Mouse (Mus musculus) naive thymus-derived CD4-positive, alpha-beta T cell, adult 5 months (primary cell): Measurements from ENCODE around the gene Zmynd10. TPM values are rescaled to one million over a fixed set of nuclear protein-coding genes. Genes with fewer than 3 reads are reported as not detected.

Experiments
- polyA plus RNA-seq: library from polyadenylated mRNA; unstranded; fragments of 100-300 nt; shearing (Covaris generic); gene quantifications from one replicate; pipeline ENCODE4 v1.2.1, GENCODE M21; 2017

Zmynd10 gene
- polyA plus RNA-seq: 1.2 TPM

DNA sequence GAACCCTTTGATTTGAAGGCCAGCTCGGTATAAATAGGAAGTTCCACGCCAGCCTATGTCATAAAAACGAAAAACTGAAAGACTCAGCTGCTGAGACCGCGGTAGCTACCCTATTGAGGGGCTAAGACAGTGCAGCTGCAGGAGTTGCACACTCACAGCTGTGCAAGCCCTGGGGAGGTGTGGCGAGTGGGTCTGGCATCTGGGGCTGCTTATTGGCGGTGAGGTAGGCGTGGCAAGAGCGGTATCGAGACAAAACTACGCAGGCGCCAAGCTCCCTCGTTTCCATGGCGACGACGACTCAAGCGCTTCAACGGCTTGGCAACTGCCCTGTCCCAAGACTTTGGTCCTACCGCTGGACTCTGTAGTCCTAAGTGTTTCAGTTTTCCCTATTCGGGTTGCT lies at the start of gene Zmynd10:
Gene Zmynd10, plus strand, starts transcription at position 273 of the 400 bp plus-strand sequence.

DNA sequence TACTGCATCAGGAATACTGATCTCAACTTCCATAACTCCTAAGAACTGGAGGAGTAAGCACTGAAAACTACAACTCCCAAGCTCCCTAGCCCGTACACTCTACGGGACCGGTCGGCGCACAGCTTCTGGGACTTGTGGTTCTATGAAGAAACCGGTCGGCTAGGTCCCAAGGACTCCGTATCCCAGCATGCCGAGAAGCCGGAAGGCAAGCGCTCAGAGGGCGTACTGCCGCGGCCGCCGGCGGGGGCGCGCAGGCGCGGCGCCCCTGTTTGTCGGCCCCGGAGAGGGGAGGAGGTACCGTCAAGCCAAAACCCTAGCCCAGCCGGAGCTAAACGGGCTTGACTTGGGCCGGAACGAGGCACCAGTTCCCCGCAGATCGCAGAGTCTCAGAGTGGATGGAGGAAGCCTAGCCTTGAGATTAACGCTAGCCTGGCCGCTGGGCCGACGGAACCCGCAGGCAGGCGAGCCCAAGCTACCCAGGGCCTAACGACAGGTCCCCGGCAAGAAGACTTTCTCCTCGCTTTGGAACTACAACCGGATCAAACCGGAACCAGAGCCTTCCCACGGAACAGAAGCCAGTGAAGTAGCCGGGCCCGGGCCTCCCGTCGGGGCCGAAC lies 13.2 kb upstream of the Zmynd10 start, which contains the start of gene Tmem115:
Gene Tmem115, plus strand, starts transcription at position 155 of the 617 bp plus-strand sequence.

DNA sequence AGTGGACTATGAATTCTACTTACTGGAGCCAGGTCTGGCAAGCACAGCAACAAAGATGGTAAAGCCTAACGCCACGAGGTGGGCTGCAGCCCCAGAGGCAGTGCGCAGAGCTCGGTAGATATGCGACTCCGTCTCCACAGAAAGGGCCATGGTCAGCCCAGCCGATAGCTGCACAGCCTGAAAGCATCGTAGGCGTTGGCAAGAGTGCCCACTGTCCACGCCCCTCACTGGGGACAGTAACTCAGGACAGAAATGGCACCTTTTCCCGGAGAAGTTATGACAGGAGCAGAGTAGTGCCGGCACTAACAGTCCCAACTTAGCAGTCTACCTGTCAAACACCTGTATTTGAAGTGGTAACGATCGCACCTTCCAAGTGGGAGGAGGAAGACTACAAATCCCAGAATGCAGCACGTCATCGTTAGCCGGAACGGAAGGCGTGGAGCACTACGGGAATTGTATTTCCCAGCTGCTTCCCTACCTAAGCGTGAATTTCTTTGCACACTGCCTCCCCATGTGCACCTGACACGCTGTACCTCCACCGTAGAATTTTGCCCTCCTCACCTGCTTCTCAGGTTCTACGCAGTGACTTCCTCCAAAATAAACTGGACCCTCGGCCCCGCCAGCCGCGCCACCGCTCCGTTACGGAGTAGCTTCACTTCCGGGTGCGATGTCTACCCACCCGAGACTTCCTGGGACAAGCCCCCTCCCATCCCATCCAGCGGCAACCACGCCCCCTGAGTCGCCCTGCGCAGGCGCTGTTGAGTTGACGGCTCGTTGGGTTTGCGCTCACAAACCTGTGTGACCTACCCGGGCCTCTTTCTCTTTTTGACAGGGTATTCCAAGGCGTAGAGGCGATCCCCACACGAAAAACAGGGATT lies 5.4 kb upstream of the Zmynd10 start, which contains the start of the genes Cyb561d2 and Nprl2:
Gene Cyb561d2, minus strand, starts transcription at position 720 of the 878 bp plus-strand sequence.
Gene Nprl2, plus strand, starts transcription at position 753 of the 878 bp plus-strand sequence.

DNA sequence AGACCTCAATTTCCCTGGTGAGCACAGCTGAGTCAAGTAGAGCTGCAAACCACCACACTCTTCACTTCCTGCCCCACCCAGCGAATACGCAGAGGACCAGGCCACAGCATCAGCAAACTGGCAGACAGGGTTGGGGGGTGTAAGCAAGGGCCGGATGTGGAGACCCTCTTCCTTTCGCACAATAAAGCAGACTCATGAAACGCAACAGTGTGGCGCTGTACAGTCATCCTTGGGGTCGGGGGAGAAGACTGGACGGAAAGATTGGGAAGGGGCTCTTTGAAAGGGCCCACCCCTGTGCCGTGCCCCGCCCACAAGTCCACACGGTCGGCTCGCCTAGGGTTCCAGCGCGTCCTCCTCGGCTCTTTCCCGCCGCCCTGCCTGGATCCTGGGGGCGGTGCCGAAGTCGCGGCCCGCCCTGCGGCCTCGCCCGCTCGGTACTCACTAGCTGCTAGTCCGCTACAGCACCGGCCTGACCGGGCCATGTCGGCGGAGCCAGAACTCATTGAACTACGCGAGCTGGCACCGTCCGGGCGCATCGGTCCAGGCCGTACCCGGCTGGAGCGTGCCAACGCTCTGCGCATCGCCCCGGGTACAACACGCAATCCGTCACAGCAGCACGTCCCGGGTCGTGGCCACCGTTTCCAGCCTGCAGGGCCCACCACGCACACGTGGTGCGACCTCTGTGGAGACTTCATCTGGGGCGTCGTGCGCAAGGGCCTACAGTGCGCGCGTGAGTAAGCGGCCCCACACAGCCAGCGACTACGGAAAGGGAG lies 4.2 kb downstream of the Zmynd10 start, which contains the start of gene Rassf1:
Gene Rassf1, plus strand, starts transcription at position 439 of the 773 bp plus-strand sequence.

DNA sequence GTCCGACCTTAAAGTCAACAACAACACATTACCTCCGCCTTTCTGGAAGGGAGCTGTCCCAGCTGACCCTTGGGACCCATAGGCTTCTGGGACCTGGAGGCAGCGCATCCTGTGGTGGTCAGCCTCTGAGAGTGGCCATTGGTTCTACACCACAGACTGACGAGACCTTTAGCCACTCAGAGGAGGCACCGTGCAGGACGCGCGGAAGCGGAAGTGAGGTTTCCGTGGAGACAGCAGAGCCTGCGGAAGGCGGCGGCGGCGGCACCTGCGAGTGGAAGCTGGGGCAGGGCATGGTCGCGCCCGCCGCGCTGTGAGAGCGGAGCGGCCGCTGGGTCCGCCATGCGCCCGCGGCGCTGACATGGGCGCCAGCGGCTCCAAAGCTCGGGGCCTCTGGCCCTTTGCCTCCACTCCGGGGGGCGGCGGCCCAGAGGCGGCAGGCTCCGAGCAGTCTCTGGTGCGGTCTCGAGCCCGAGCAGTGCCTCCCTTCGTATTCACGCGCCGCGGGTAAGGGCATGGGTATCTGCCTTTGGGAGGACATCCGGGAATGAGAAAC lies 16.0 kb downstream of the Zmynd10 start, which contains the start of gene Tusc2:
Gene Tusc2, plus strand, starts transcription at position 227 of the 553 bp plus-strand sequence.

DNA sequence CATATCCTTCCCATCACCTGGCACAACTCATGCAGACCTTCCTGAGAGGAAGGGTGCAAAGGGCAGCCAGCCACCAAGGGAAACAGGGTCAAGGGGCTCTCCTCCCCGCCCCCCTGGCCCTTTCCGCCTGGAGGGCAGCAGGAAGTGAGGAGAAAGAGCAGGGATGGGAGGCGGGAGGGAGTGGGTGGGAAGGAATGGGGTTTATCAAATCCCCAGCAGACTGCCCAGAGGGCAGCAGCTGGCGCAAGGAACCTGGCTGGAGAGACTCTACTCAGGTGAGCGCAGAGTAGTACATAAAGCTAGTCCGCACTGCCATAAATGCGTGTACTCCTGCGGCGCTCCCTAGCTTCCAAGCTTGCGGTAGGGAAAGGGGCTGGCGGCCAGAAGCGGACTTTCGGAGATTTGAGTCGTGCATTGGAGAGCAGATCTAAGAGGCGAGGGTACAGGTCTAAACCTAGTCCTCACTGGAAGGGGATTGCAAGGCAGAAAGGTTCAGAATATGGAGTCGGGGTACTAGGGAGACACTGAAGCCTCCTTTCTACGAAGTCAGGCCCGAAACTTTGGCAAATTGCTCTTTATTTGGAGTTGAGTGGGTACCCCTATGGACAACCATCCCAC lies 20.7 kb downstream of the Zmynd10 start, which contains the start of gene Hyal2:
Gene Hyal2, plus strand, starts transcription at position 244 of the 618 bp plus-strand sequence.

DNA sequence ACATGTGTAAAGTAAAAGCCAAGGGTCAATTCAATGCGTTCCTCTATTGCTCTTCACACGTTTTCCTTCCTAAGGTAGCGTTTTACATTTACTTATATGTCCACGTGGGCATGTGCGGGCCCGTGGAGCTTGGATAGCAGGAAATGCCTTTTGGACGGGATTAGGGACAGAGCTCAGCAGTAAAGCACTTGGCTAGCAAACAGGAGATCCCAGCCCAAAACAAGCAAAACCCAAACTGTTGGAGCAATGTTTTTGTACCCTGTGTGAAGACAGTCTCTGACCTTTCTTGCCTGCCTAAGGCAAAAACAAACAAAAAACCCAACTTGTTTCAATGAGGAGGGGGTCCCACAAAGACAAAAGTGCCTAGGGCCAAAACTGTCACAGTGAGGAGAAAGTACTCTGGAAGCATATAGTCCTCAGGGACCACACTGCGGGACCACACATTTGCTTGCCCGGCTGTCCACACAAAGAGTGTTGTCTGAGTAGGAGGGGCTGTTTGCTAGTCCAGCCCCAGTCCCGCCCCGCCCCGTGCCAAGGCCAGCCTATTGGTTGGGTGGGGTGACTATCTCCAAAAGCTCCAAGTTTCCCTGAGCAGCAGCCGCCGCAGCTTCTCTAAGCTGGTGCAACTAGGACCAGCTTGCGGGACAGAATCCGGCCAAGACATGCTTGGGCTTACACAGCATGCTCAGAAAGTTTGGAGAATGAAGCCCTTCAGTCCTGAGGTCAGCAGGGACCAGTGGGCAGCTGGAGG lies 29.4 kb downstream of the Zmynd10 start, which contains the start of gene Hyal1:
Gene Hyal1, plus strand, starts transcription at position 571 of the 751 bp plus-strand sequence.

DNA sequence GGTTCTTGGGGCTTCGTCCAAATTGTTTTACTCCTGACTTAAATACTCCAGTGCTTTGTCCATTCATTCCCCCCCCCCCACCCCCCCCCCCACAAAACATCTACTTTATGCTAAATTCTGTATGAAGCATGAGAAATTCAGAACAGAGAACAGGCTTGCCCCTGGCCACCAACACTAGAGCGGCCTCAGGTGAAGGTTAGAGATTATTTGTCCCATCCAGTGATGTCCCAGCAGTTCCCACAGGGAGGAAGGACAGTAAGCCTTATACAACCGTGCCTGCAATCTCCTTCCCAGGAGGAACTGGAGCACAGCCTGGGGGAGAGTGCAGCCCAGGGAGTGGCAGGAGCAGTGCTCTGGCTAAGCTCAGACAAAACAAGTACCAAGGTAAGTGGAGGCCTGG lies 31.5 kb downstream of the Zmynd10 start, which contains the start of gene Naa80:
Gene Naa80, plus strand, starts transcription at position 301 of the 400 bp plus-strand sequence.

DNA sequence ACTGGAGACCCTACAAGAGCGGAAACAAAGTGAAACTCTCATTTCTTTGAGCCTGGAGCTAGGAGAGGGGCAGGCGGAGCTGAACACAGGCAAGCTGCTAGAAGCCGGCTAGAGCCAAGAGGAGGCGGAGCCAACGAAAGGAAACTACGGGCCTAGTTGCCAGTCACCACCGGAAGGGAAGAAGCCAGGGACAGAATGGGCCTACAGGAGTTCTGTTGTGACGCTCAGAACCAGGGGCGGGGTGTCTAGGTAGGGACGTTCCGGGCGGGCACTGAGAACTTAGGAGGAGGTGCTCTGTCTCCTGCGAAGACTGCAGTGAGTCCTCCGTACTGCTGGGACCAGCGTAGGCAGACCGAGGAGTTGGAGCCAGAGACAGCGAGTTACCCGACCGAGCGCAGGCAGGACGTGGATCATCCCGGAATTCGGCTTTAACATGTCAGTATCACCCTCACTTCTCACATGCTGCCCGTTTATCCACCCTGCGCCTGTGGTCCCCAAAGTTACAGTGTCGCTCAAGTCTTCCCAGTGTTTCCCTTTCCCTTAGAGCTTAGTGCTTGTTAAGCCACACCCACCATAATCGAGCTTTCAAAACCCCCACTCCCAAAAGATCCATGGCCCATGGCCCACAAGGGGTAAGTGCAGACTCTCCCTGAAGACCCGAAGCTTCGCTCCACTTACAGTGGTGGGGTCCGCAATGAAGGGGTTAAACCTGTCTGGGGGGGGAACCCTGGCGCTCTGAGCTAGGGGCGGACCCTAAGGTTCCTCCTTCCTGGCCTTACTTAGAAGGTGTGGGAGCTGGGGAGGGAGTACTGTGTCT lies 33.6 kb downstream of the Zmynd10 start, which contains the start of gene Hyal3:
Gene Hyal3, plus strand, starts transcription at position 318 of the 817 bp plus-strand sequence.

DNA sequence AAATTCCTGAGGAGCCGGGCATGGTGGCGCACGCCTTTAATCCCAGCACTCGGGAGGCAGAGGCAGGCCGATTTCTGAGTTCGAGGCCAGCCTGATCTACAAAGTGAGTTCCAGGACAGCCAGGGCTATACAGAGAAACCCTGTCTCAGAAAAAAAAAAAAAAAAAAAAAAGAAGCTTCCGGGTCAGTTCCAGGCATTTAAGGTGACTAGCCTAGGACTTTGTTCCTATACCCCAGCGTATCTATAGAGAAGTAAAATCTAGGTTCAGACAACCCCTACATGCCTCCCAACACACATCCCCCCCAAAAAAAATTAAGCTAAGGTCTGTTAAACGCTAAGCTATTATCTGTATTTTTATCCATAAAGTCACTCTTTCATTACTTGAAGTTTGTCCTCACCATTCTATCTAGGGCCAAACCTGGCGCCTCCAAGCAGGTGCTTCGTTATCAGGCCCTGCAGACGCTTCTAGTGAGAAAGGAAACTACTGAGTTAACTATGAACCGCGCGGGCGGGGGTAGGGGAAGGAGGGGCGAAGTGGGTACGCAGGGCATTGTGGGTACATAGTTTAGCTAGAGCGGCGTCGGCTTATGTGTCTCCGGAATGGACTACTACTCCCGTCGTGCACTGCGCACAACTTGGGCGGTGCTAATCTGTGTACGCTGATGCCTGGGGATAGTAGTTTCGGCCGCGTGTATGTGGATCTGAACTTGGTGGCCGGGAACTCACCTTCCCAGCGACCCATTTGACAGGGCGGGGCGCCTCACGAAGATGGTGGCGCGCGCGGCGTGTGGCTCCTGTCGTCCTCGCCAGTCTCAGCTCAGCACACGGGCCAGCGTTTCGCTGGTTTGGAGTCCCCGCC lies 40.1 kb downstream of the Zmynd10 start, which contains the start of gene Ifrd2:
Gene Ifrd2, plus strand, starts transcription at position 669 of the 859 bp plus-strand sequence.

Other genes with a start within 250 kb of the Zmynd10 start
- gene Hemk1, start 208.9 kb upstream of the Zmynd10 start, polyA plus RNA-seq: 9.9 TPM
- 0.26 TPM for gene 6430571L13Rik, start 206.7 kb upstream of the Zmynd10 start, polyA plus RNA-seq
- 1.7 TPM for gene Cacna2d2, start 147.7 kb upstream of the Zmynd10 start, polyA plus RNA-seq
- gene Tmem115, start 13.4 kb upstream of the Zmynd10 start, polyA plus RNA-seq: 53.3 TPM
- gene Cyb561d2, start 5.1 kb upstream of the Zmynd10 start, polyA plus RNA-seq: 26.2 TPM
- 61.0 TPM for gene Nprl2, start 5.1 kb upstream of the Zmynd10 start, polyA plus RNA-seq
- gene Rassf1, start 4.3 kb downstream of the Zmynd10 start, polyA plus RNA-seq: 104 TPM
- gene Tusc2, start 16.0 kb downstream of the Zmynd10 start, polyA plus RNA-seq: 32.3 TPM
- gene Hyal2, start 20.6 kb downstream of the Zmynd10 start, polyA plus RNA-seq: 2.8 TPM
- gene Hyal1, start 29.6 kb downstream of the Zmynd10 start, polyA plus RNA-seq: 2.9 TPM
- gene Naa80, start 31.6 kb downstream of the Zmynd10 start, polyA plus RNA-seq: 14.0 TPM
- gene Hyal3, start 33.5 kb downstream of the Zmynd10 start, polyA plus RNA-seq: not detected
- gene Ifrd2, start 40.3 kb downstream of the Zmynd10 start, polyA plus RNA-seq: 24.5 TPM
- not detected for gene Sema3b, start 61.9 kb downstream of the Zmynd10 start, polyA plus RNA-seq
- 663 TPM for gene Gnai2, start 88.1 kb downstream of the Zmynd10 start, polyA plus RNA-seq
- gene Slc38a3, start 122.2 kb downstream of the Zmynd10 start, polyA plus RNA-seq: 0.11 TPM
- gene Gnat1, start 132.4 kb downstream of the Zmynd10 start, polyA plus RNA-seq: 5.7 TPM
- 0.72 TPM for gene Sema3f, start 163.2 kb downstream of the Zmynd10 start, polyA plus RNA-seq
- 309 TPM for gene Rbm5, start 223.7 kb downstream of the Zmynd10 start, polyA plus RNA-seq